8 mouse cellular contexts compared by ENCODE assay signal in the genomic region with DNA sequence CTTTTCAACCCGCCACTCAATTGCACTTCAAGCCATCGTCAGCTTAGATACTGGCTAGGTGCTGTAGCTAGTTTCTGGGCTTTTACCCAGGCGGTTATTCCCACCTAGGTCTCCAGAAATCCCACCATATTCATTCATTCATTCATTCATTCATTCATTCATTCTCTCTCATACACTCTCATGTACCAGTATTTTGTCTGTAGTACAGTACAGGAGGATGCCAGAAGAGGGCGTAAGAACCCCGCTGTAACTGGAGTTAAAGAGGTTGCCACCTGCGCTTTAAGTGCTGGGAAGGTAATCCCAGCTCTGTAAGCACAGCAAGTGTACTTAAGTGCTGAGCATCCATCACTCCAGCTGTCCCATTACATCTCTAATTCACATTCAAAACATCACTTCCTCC. TPM values are rescaled to one million over a fixed set of nuclear protein-coding genes. Genes with fewer than 3 reads are reported as not detected.
DNase-seq lines count a peak whose midpoint lies in the region; ATAC-seq and TF ChIP-seq lines count a peak whose summit lies in the region.

No protein-coding gene starts in this region.

- no peak for DNase-seq in kidney, postnatal 25 days
- no peak for DNase-seq in G1E (ENCODE audit: low spot score)
- DNase-seq in ovary, postnatal 36 days (ENCODE audit: low spot score): no peak
- DNase-seq in right cerebral cortex, postnatal 10 days (ENCODE audit: low spot score in 2 of 2): no peak
- no peak for DNase-seq in cerebellum, postnatal 36 days

- no peak for TF ChIP-seq CTCF in G1E (IDR thresholded peaks at IDR 0.05; ENCODE audit: low read depth, low read length)

- no peaks in the 10 kb centered on the region for H3K27me3 ChIP-seq in kidney, embryonic 15.5 days
- H3K27me3 ChIP-seq in G1E (ENCODE audit: insufficient read depth, low read length): no peaks in the 10 kb centered on the region
- no peaks in the 10 kb centered on the region for H3K27me3 ChIP-seq in hindbrain, embryonic 13.5 days
- peaks cover 4% of the 10 kb centered on the region for H3K27me3 ChIP-seq in midbrain, embryonic 12.5 days

- 48% methylated on average over 6 of the region's 6 CpGs for WGBS in kidney, embryonic 15.5 days
- WGBS in hindbrain, embryonic 13.5 days: 39% methylated on average over 6 of the region's 6 CpGs
- 45% methylated on average over 6 of the region's 6 CpGs for WGBS in midbrain, embryonic 12.5 days

- peak overlapping the region; percentile 76 for H3K4me2 ChIP-seq in kidney, embryonic 15.5 days
- peak overlapping the region; percentile 81; the same call in 1 of the 2 replicates for H3K4me2 ChIP-seq in hindbrain, embryonic 13.5 days
- peak overlapping the region; percentile 69; the same call in 1 of the 2 replicates for H3K4me2 ChIP-seq in midbrain, embryonic 12.5 days (replicated peaks)

- peaks cover 58% of the 10 kb centered on the region for H3K4me1 ChIP-seq in kidney, embryonic 15.5 days
- peaks cover 61% of the 10 kb centered on the region for H3K4me1 ChIP-seq in G1E (ENCODE audit: insufficient read depth, low read depth, low read length)
- peaks cover 66% of the 10 kb centered on the region for H3K4me1 ChIP-seq in hindbrain, embryonic 13.5 days (replicated peaks)
- H3K4me1 ChIP-seq in midbrain, embryonic 12.5 days: peaks cover 55% of the 10 kb centered on the region

- H3K4me3 ChIP-seq in kidney, embryonic 15.5 days (replicated peaks): peak overlapping the region; percentile 75; the same call in 1 of the 2 replicates
- H3K4me3 ChIP-seq in G1E (ENCODE audit: low read depth, low read length): peak overlapping the region; percentile 74; the same call in 1 of the 2 replicates
- H3K4me3 ChIP-seq in hindbrain, embryonic 13.5 days: peak overlapping the region; percentile 55; the same call in 1 of the 2 replicates
- H3K4me3 ChIP-seq in midbrain, embryonic 12.5 days: no peak overlapping the region

- 0 out of 2 replicates have a peak overlapping the region, but pooled peaks have one; percentile 87 for H3K27ac ChIP-seq in kidney, embryonic 15.5 days
- H3K27ac ChIP-seq in hindbrain, embryonic 13.5 days: peak overlapping the region; percentile 95; the same call in 1 of the 2 replicates
- H3K27ac ChIP-seq in midbrain, embryonic 12.5 days (replicated peaks): no peak overlapping the region

- no peak for ATAC-seq in kidney, embryonic 15.5 days (replicated peaks; ENCODE audit: low FRiP score)
- ATAC-seq in G1E (ENCODE audit: extremely low read depth, insufficient number of reproducible peaks, low FRiP score, poor library complexity, severe bottlenecking): no peak
- ATAC-seq in hindbrain, embryonic 13.5 days (ENCODE audit: low FRiP score): no peak
- no peak for ATAC-seq in midbrain, embryonic 12.5 days (ENCODE audit: low FRiP score, low read depth)

- H3K9ac ChIP-seq in kidney, embryonic 15.5 days: no peak overlapping the region
- no peak overlapping the region for H3K9ac ChIP-seq in hindbrain, embryonic 13.5 days
- no peak overlapping the region for H3K9ac ChIP-seq in midbrain, embryonic 12.5 days (replicated peaks)

- H3K36me3 ChIP-seq in kidney, embryonic 15.5 days: peaks cover 13% of the 10 kb centered on the region; the same call in 1 of the 2 replicates
- H3K36me3 ChIP-seq in G1E (replicated peaks): peaks cover 28% of the 10 kb centered on the region
- peaks cover 2% of the 10 kb centered on the region; the same call in 1 of the 2 replicates for H3K36me3 ChIP-seq in hindbrain, embryonic 13.5 days
- H3K36me3 ChIP-seq in midbrain, embryonic 12.5 days: peaks cover 7% of the 10 kb centered on the region; the same call in 1 of the 2 replicates

- H3K9me3 ChIP-seq in kidney, embryonic 15.5 days (replicated peaks): no peaks in the 10 kb centered on the region
- H3K9me3 ChIP-seq in G1E (replicated peaks): no peaks in the 10 kb centered on the region
- H3K9me3 ChIP-seq in hindbrain, embryonic 13.5 days: no peaks in the 10 kb centered on the region
- H3K9me3 ChIP-seq in midbrain, embryonic 12.5 days: no peaks in the 10 kb centered on the region

RNA-seq across cellular contexts. Expression of a gene that starts 0.7 kb away (rescaled TPM):
- polyA plus RNA-seq in kidney, embryonic 15.5 days (2015; fragmentation: Nextera tagmentation; extraction: Ambion mirVana): 21.0 and 21.5 TPM in 2 replicates
- total RNA-seq in G1E (2014; fragmentation: Nextera tagmentation): 15.2 and 17.1 TPM in 2 replicates
- total RNA-seq in G1E (2017): 16.3 and 17.2 TPM in 2 replicates
- polyA plus RNA-seq in G1E (2012): 2.6 and 3.7 TPM in 2 replicates
- polyA plus RNA-seq in hindbrain, embryonic 13.5 days (2015; fragmentation: Nextera tagmentation; extraction: Ambion mirVana): 29.8 and 30.7 TPM in 2 replicates
- polyA plus RNA-seq in midbrain, embryonic 12.5 days (2016; fragmentation: Nextera tagmentation; extraction: Ambion mirVana): 26.6 and 27.3 TPM in 2 replicates

RNA-seq across cellular contexts. Expression of a gene that starts 1.8 kb away (rescaled TPM):
- polyA plus RNA-seq in kidney, embryonic 15.5 days (2015; fragmentation: Nextera tagmentation; extraction: Ambion mirVana): 6.0 and 6.5 TPM in 2 replicates
- 7.9 and 8.6 TPM in 2 replicates for total RNA-seq in G1E (2014; fragmentation: Nextera tagmentation)
- total RNA-seq in G1E (2017): 1.5 and 1.9 TPM in 2 replicates
- polyA plus RNA-seq in G1E (2012): 2.8 and 2.9 TPM in 2 replicates
- 29.4 and 31.9 TPM in 2 replicates for polyA plus RNA-seq in hindbrain, embryonic 13.5 days (2015; fragmentation: Nextera tagmentation; extraction: Ambion mirVana)
- 26.2 and 30.2 TPM in 2 replicates for polyA plus RNA-seq in midbrain, embryonic 12.5 days (2016; fragmentation: Nextera tagmentation; extraction: Ambion mirVana)

RNA-seq across cellular contexts. Expression of a gene that starts 12.5 kb away (rescaled TPM):
- polyA plus RNA-seq in kidney, embryonic 15.5 days (2015; fragmentation: Nextera tagmentation; extraction: Ambion mirVana): 15.9 and 18.9 TPM in 2 replicates
- total RNA-seq in G1E (2014; fragmentation: Nextera tagmentation) (45.8 and 47.8 TPM in 2 replicates), G1E (2017) (17.1 and 31.8 TPM in 2 replicates)
- 16.0 and 21.8 TPM in 2 replicates for polyA plus RNA-seq in G1E (2012)
- polyA plus RNA-seq in hindbrain, embryonic 13.5 days (2015; fragmentation: Nextera tagmentation; extraction: Ambion mirVana): 6.5 and 6.6 TPM in 2 replicates
- polyA plus RNA-seq in midbrain, embryonic 12.5 days (2016; fragmentation: Nextera tagmentation; extraction: Ambion mirVana): 8.2 and 10.9 TPM in 2 replicates

RNA-seq across cellular contexts. Expression of a gene that starts 22.8 kb away (rescaled TPM):
- polyA plus RNA-seq in kidney, embryonic 15.5 days (2015; fragmentation: Nextera tagmentation; extraction: Ambion mirVana): 0.59 and 1.2 TPM in 2 replicates
- total RNA-seq in G1E (2014; fragmentation: Nextera tagmentation): not detected in 2 replicates
- total RNA-seq in G1E (2017): 0.06 and 0.11 TPM in 2 replicates
- polyA plus RNA-seq in G1E (2012): not detected in 2 replicates
- polyA plus RNA-seq in hindbrain, embryonic 13.5 days (2015; fragmentation: Nextera tagmentation; extraction: Ambion mirVana): 22.2 and 22.6 TPM in 2 replicates
- polyA plus RNA-seq in midbrain, embryonic 12.5 days (2016; fragmentation: Nextera tagmentation; extraction: Ambion mirVana): 7.2 and 9.9 TPM in 2 replicates
